Mouse (Mus musculus) spleen, adult 2 months (tissue): ENCODE measurements around the gene Senp3.

Experiments used
- CTCF ChIP-seq: fragments of 200-500 bp; IDR thresholded peaks from 2 replicates; pipeline ENCODE4 v1.5.1; 2011; ENCODE audit warnings: mild to moderate bottlenecking, inconsistent platforms; ENCODE audit not compliant: insufficient read depth, insufficient read length, insufficient replicate concordance; ENCODE audit errors: extremely low read depth
- POLR2A ChIP-seq: fragments of 200-500 bp; IDR thresholded peaks from 2 replicates; pipeline ENCODE4 v1.6.1; 2011; ENCODE audit warnings: low read depth, low read length, inconsistent platforms

DNA sequence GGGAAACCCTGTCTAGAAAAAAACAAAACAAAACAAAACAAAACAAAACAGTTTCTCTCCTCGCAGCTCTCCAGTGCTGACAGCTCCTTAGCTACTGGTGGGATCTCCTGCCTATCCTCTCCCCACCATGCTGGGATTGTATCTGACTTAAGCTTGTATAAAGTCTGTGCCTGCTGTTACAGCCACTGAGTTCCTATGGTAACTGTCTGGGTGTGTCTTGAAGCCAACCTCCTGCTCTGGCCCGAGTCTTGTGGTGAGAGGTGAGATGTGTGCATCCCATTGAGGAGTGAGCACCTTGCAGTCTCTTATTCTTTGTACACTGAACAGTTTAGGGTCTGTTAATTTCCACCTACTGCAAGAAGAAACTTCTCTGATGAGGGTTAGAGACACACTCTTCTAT is 41.2 kb upstream of the Senp3 start:
- TF ChIP-seq CTCF = no peak
- TF ChIP-seq POLR2A = no peak
